Mouse (Mus musculus) ES-E14 (cell line): Measurements from ENCODE around the gene E130114P18Rik.

Experiments used
- CHD2 ChIP-seq: IDR thresholded peaks from 2 replicates; pipeline ENCODE4 v1.6.1; 2014; ENCODE audit warnings: mild to moderate bottlenecking, low read depth, low read length, inconsistent platforms
- HCFC1 ChIP-seq: IDR thresholded peaks from 2 replicates; pipeline ENCODE4 v1.6.1; 2012; ENCODE audit warnings: low read length, inconsistent platforms, borderline replicate concordance; ENCODE audit not compliant: insufficient read depth
- MAFK ChIP-seq: IDR thresholded peaks from 2 replicates; pipeline ENCODE4 v1.6.1; 2014; ENCODE audit warnings: mild to moderate bottlenecking, low read depth, low read length, inconsistent platforms; ENCODE audit not compliant: insufficient read depth
- ZC3H11A ChIP-seq: IDR thresholded peaks from 2 replicates; pipeline ENCODE4 v1.6.1; 2012; ENCODE audit warnings: low read depth, mild to moderate bottlenecking, inconsistent platforms, low read length, borderline replicate concordance
- ZNF384 ChIP-seq: IDR thresholded peaks from 2 replicates; pipeline ENCODE4 v1.6.1; 2012; ENCODE audit warnings: low read depth, low read length, inconsistent platforms

DNA sequence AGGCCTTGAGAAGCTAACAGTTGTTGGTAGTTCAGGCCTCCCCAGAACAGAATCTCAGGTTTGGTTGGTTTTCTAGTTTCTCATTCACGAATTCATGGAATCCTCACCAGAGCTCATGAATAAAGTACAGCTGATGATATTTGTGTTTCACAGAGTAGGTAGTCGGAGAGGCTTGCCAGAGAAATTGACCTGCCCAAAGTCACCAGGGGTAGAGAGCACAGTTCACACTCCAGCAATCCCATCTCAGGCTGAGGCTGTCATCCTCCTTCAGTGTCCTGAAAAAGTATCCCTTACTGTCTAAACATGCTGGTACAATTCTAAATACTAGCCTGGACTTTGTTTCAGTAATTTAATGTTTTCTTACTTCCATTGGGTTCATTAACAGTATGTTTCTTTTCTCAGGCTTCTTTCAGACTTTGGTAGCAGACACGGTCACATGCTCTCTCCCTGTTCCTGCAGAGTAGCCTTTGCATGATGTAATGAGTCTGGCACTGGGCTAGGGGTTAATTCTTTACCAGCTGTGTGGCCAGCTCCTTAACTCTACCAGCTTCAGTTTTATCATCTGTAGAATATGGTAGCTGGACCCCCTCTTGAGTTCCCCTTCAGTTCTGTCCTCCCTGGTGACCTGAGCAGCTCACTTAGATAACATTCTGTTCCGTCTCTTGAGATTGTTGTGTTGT is 12.4 kb downstream of the E130114P18Rik start:
- TF ChIP-seq HCFC1 (no peak), ZNF384 (no peak), MAFK (no peak), ZC3H11A (no peak), CHD2 (no peak)
